In genomic region chr8:4676586-4676985, GRCm38 (mm10) we compare ENCODE assay signal across 8 mouse cellular contexts.
DNase-seq lines count a peak whose midpoint lies in the region; ATAC-seq lines count a peak whose summit lies in the region.

No protein-coding gene starts in this region.

- peak overlapping the region; percentile 95; the same call in 1 of the 2 replicates for H3K27ac ChIP-seq in forebrain, embryonic 10.5 days
- peak overlapping the region; percentile 96 for H3K27ac ChIP-seq in limb, embryonic 10.5 days
- H3K27ac ChIP-seq in stomach, embryonic 15.5 days, result peak overlapping the region; percentile 99; the same call in 1 of the 2 replicates

- no peak for ATAC-seq in stomach, embryonic 15.5 days (ENCODE audit: insufficient read depth, low FRiP score, low read depth)

- H3K9ac ChIP-seq in stomach, embryonic 15.5 days, result no peak overlapping the region

- peak; percentile 9 to 33 for DNase-seq in frontal cortex, postnatal 10 days (ENCODE audit: low spot score in 2 of 2)
- DNase-seq in frontal cortex, adult 2 months (ENCODE audit: extremely low spot score in 1 of 2, low spot score in 1 of 2), result no peak
- peak; percentile 16 for DNase-seq in retina, postnatal 1 day
- DNase-seq in retina, embryonic 14.5 days (ENCODE audit: low spot score), result no peak
- no peak for DNase-seq in forebrain, embryonic 10.5 days (ENCODE audit: extremely low spot score, low spot score)
- DNase-seq in limb, embryonic 10.5 days (ENCODE audit: low spot score), result no peak
- no peak for DNase-seq in Muller cell, postnatal 12 days (ENCODE audit: inconsistent ontology term)

- peaks cover 31% of the 10 kb centered on the region for H3K9me3 ChIP-seq in forebrain, embryonic 10.5 days
- 0 out of 2 replicates have a peak, but pooled peaks cover 3% of the 10 kb centered on the region for H3K9me3 ChIP-seq in limb, embryonic 10.5 days (replicated peaks)
- H3K9me3 ChIP-seq in stomach, embryonic 15.5 days, result no peaks in the 10 kb centered on the region

- peak overlapping the region; percentile 66 for H3K4me2 ChIP-seq in stomach, embryonic 15.5 days

- H3K27me3 ChIP-seq in forebrain, embryonic 10.5 days (ENCODE audit: poor library complexity, severe bottlenecking), result no peaks in the 10 kb centered on the region
- no peaks in the 10 kb centered on the region for H3K27me3 ChIP-seq in limb, embryonic 10.5 days (ENCODE audit: low read depth, poor library complexity, severe bottlenecking)
- no peaks in the 10 kb centered on the region for H3K27me3 ChIP-seq in stomach, embryonic 15.5 days (replicated peaks)

- H3K4me1 ChIP-seq in forebrain, embryonic 10.5 days, result peaks cover 6% of the 10 kb centered on the region
- H3K4me1 ChIP-seq in limb, embryonic 10.5 days, result peaks cover 3% of the 10 kb centered on the region; the same call in 1 of the 2 replicates
- H3K4me1 ChIP-seq in stomach, embryonic 15.5 days, result peaks cover 4% of the 10 kb centered on the region; the same call in 1 of the 2 replicates

- 0 out of 2 replicates have a peak, but pooled peaks cover 3% of the 10 kb centered on the region for H3K36me3 ChIP-seq in forebrain, embryonic 10.5 days (replicated peaks)
- no peaks in the 10 kb centered on the region for H3K36me3 ChIP-seq in limb, embryonic 10.5 days
- no peaks in the 10 kb centered on the region for H3K36me3 ChIP-seq in stomach, embryonic 15.5 days

- WGBS in forebrain, embryonic 10.5 days, result 92% methylated on average over 7 of the region's 7 CpGs
- WGBS in limb, embryonic 10.5 days, result 91% methylated on average over 7 of the region's 7 CpGs
- 85% methylated on average over 7 of the region's 7 CpGs for WGBS in stomach, embryonic 15.5 days

- peak overlapping the region; percentile 72 for H3K4me3 ChIP-seq in forebrain, embryonic 10.5 days
- peak overlapping the region; percentile 64 for H3K4me3 ChIP-seq in limb, embryonic 10.5 days
- peak overlapping the region; percentile 76 for H3K4me3 ChIP-seq in stomach, embryonic 15.5 days (replicated peaks)

Comparison
In these comparisons a context has a peak if more than half of its experiments do, and no peak if none do; other contexts are left out.
1. DNase-seq: peak in frontal cortex, postnatal 10 days (2 of 2) and retina, postnatal 1 day (single experiment); none in frontal cortex, adult 2 months (0 of 2), retina, embryonic 14.5 days (single experiment), forebrain, embryonic 10.5 days (single experiment), limb, embryonic 10.5 days (single experiment) and Muller cell, postnatal 12 days (single experiment).
2. Peak in every context shown above with its lines, with median percentiles within 50 percentile points of each other: H3K27ac ChIP-seq and H3K4me3 ChIP-seq.